Mouse (Mus musculus) ES-E14 (cell line): Measurements from ENCODE around the gene Tas2r135. TPM values are rescaled to one million over a fixed set of nuclear protein-coding genes. Genes with fewer than 3 reads are reported as not detected.

Experiments used
- DNase-seq: peaks from one replicate; pipeline ENCODE4 v3.0.0-alpha.2; 2013; ENCODE audit warnings: low read depth, low spot score
- H3K27ac ChIP-seq: 2 replicates; pipeline ENCODE4 v1.5.1; 2012; ENCODE audit warnings: low read depth, mild to moderate bottlenecking, low read length, moderate library complexity, mixed read lengths; ENCODE audit not compliant: poor library complexity, insufficient read depth, severe bottlenecking
- H3K36me3 ChIP-seq: 2 replicates; pipeline ENCODE4 v1.6.1; 2012; ENCODE audit warnings: mild to moderate bottlenecking, low read length, moderate library complexity, mixed read lengths; ENCODE audit not compliant: control insufficient read depth, poor library complexity, insufficient read depth, severe bottlenecking
- H3K4me1 ChIP-seq, 2 experiments: fragments of 150-350 bp in 1 of 2; sonication (generic) in 1 of 2; 2 replicates each; pipeline ENCODE4 v1.6.1; 2012; ENCODE audit warnings: low read length in 2 of 2, mild to moderate bottlenecking in 1 of 2, mixed read lengths in 1 of 2; ENCODE audit not compliant: control insufficient read depth in 2 of 2, insufficient read depth in 2 of 2, poor library complexity in 1 of 2
- H3K4me3 ChIP-seq, 2 experiments: fragments of 150-350 bp in 1 of 2; sonication (generic) in 1 of 2; 2 replicates each; pipeline ENCODE4 v1.5.1; 2012; ENCODE audit warnings: low read length in 2 of 2, low read depth in 1 of 2, mild to moderate bottlenecking in 1 of 2, mixed read lengths in 1 of 2; ENCODE audit not compliant: insufficient read depth in 1 of 2, poor library complexity in 1 of 2, severe bottlenecking in 1 of 2
- H3K9ac ChIP-seq: 2 replicates; pipeline ENCODE4 v1.6.1; 2012; ENCODE audit warnings: low read depth, mild to moderate bottlenecking, low read length, mixed read lengths; ENCODE audit not compliant: poor library complexity, insufficient read depth, severe bottlenecking
- H3K9me3 ChIP-seq: fragments of 150-350 bp; sonication (generic); 2 replicates; pipeline ENCODE4 v1.6.1; 2012; ENCODE audit warnings: low read depth, mild to moderate bottlenecking, low read length; ENCODE audit not compliant: control insufficient read depth, insufficient read depth
- CHD2 ChIP-seq: IDR thresholded peaks from 2 replicates; pipeline ENCODE4 v1.6.1; 2014; ENCODE audit warnings: mild to moderate bottlenecking, low read depth, low read length, inconsistent platforms
- HCFC1 ChIP-seq: IDR thresholded peaks from 2 replicates; pipeline ENCODE4 v1.6.1; 2012; ENCODE audit warnings: low read length, inconsistent platforms, borderline replicate concordance; ENCODE audit not compliant: insufficient read depth
- MAFK ChIP-seq: IDR thresholded peaks from 2 replicates; pipeline ENCODE4 v1.6.1; 2014; ENCODE audit warnings: mild to moderate bottlenecking, low read depth, low read length, inconsistent platforms; ENCODE audit not compliant: insufficient read depth
- ZC3H11A ChIP-seq: IDR thresholded peaks from 2 replicates; pipeline ENCODE4 v1.6.1; 2012; ENCODE audit warnings: low read depth, mild to moderate bottlenecking, inconsistent platforms, low read length, borderline replicate concordance
- ZNF384 ChIP-seq: IDR thresholded peaks from 2 replicates; pipeline ENCODE4 v1.6.1; 2012; ENCODE audit warnings: low read depth, low read length, inconsistent platforms
- in situ Hi-C, 2 experiments: fragments of 600-800 bp; cut with MboI; formaldehyde crosslinking; loops; one replicate each; pipeline ENCODE4 v1.15.1; 2025; ENCODE audit warnings: low sequenced_read_pairs in 2 of 2, inconsistent platforms in 1 of 2; ENCODE audit not compliant: unreplicated experiment in 2 of 2
- total RNA-seq: library from RNA; depleted of rRNA; stranded (reverse); fragments of 300-350 nt; gene quantifications from 2 replicates; pipeline ENCODE4 v1.2.3, GENCODE M21; 2012

Gene Tas2r135
- total RNA-seq, 1 experiment: not detected

- Histone ChIP-seq H3K4me3 (no peak within 1 kb of the TSS), H3K36me3 (no peaks in the 10 kb centered on the region), H3K9me3 (no peaks in the 10 kb centered on the region), H3K4me1 (no peaks in the 10 kb centered on the region), H3K9ac (no peak within 1 kb of the TSS), H3K27ac (no peak within 1 kb of the TSS)
- DNase-seq: no peak
- in situ Hi-C loops: no loop called here
- TF ChIP-seq ZC3H11A: no peak
- no peak for TF ChIP-seq HCFC1
- TF ChIP-seq CHD2: no peak
Measured at GRCm38 (mm10) chr6:42399938-42400337, 5.3 kb upstream of the Tas2r135 start, which contains the start of gene Tas2r143. Gene Tas2r143 (plus strand): TSS chr6:42400238.

- TF ChIP-seq HCFC1 (no peak), ZNF384 (no peak), MAFK (no peak), CHD2 (no peak), ZC3H11A (no peak)
- no peaks in the 10 kb centered on the region for H3K9me3 ChIP-seq
- no peaks in the 10 kb centered on the region for H3K4me1 ChIP-seq
- no peak overlapping the region for H3K9ac ChIP-seq
- H3K27ac ChIP-seq: no peak overlapping the region
- no peak overlapping the region for H3K4me3 ChIP-seq
- in situ Hi-C loops: no loop called here
- DNase-seq: no peak
- H3K36me3 ChIP-seq: no peaks in the 10 kb centered on the region
Measured at GRCm38 (mm10) chr6:42419443-42419842, 14.2 kb downstream of the Tas2r135 start.

GRCm38 (mm10) chr6:42421439-42421838 lies 16.2 kb downstream of the Tas2r135 start:
- H3K36me3 ChIP-seq: no peaks in the 10 kb centered on the region
- no peak overlapping the region for H3K27ac ChIP-seq
- H3K4me3 ChIP-seq: no peak overlapping the region
- TF ChIP-seq MAFK (no peak), ZC3H11A (no peak), ZNF384 (no peak), CHD2 (no peak), HCFC1 (no peak)
- in situ Hi-C loops: no loop called here
- DNase-seq: no peak
- no peak overlapping the region for H3K9ac ChIP-seq
- H3K9me3 ChIP-seq: no peaks in the 10 kb centered on the region
- no peaks in the 10 kb centered on the region for H3K4me1 ChIP-seq

GRCm38 (mm10) chr6:42424472-42424871 lies 19.2 kb downstream of the Tas2r135 start:
- Histone ChIP-seq H3K36me3 (no peaks in the 10 kb centered on the region), H3K9me3 (no peaks in the 10 kb centered on the region), H3K4me3 (no peak overlapping the region), H3K9ac (no peak overlapping the region), H3K27ac (no peak overlapping the region), H3K4me1 (no peaks in the 10 kb centered on the region)
- in situ Hi-C loops: no loop called here
- DNase-seq: no peak
- TF ChIP-seq MAFK (no peak), CHD2 (no peak), ZC3H11A (no peak), ZNF384 (no peak), HCFC1 (no peak)

GRCm38 (mm10) chr6:42426337-42426736 lies 21.1 kb downstream of the Tas2r135 start:
- Histone ChIP-seq H3K4me1 (no peaks in the 10 kb centered on the region), H3K36me3 (no peaks in the 10 kb centered on the region), H3K9me3 (no peaks in the 10 kb centered on the region), H3K27ac (no peak overlapping the region), H3K4me3 (no peak overlapping the region), H3K9ac (no peak overlapping the region)
- DNase-seq: no peak
- TF ChIP-seq ZNF384: no peak
- no peak for TF ChIP-seq CHD2
- TF ChIP-seq MAFK: no peak
- no peak for TF ChIP-seq HCFC1
- no peak for TF ChIP-seq ZC3H11A
- in situ Hi-C loops: no loop called here
